ENCODE assay signal across 9 mouse cellular contexts in genomic region chr15:99839910-99840309, GRCm38 (mm10). TPM values are rescaled to one million over a fixed set of nuclear protein-coding genes. Genes with fewer than 3 reads are reported as not detected.
DNase-seq lines count a peak whose midpoint lies in the region; ATAC-seq and TF ChIP-seq lines count a peak whose summit lies in the region.
"Had no signal": no experiment of that assay in that cellular context is flagged by ENCODE, and none has a peak within 500 bp of the region (broad histone marks: within the 10 kb centered on the region; RNA-seq: fewer than 3 reads in every experiment).

No protein-coding gene starts in this region.

- H3K27ac ChIP-seq in hindbrain, postnatal 0 days = no peak overlapping the region
- no peak overlapping the region for H3K27ac ChIP-seq in hindbrain, embryonic 10.5 days
- 0 out of 2 replicates have a peak overlapping the region, but pooled peaks have one; percentile 15 for H3K27ac ChIP-seq in intestine, postnatal 0 days (ENCODE audit: low read depth, low read length)

- TF ChIP-seq CTCF in hindbrain, postnatal 0 days (IDR thresholded peaks at IDR 0.05; ENCODE audit: low read depth) = peak; percentile 32
- TF ChIP-seq CTCF in intestine, postnatal 0 days (IDR thresholded peaks at IDR 0.05; ENCODE audit: low read depth) = peak; percentile 65

- H3K9ac ChIP-seq in hindbrain, postnatal 0 days (replicated peaks; ENCODE audit: low read length) = no peak overlapping the region
- no peak overlapping the region for H3K9ac ChIP-seq in intestine, postnatal 0 days (ENCODE audit: low read depth, low read length)

- no peaks in the 10 kb centered on the region for H3K36me3 ChIP-seq in hindbrain, postnatal 0 days (ENCODE audit: insufficient read depth, low read length)
- H3K36me3 ChIP-seq in hindbrain, embryonic 10.5 days = peaks cover 3% of the 10 kb centered on the region; the same call in 1 of the 2 replicates
- peaks cover 27% of the 10 kb centered on the region for H3K36me3 ChIP-seq in intestine, postnatal 0 days (ENCODE audit: control insufficient read depth, insufficient read depth)

- H3K4me3 ChIP-seq in hindbrain, postnatal 0 days (ENCODE audit: low read length) = no peak overlapping the region
- H3K4me3 ChIP-seq in hindbrain, embryonic 10.5 days = no peak overlapping the region
- no peak overlapping the region for H3K4me3 ChIP-seq in intestine, postnatal 0 days (ENCODE audit: low read depth, low read length)
- H3K4me3 ChIP-seq: megakaryocyte, embryonic 14.5 days had no signal

- H3K4me1 ChIP-seq in hindbrain, postnatal 0 days (ENCODE audit: insufficient read depth, low read length) = no peaks in the 10 kb centered on the region
- 0 out of 2 replicates have a peak, but pooled peaks cover 13% of the 10 kb centered on the region for H3K4me1 ChIP-seq in hindbrain, embryonic 10.5 days (replicated peaks)
- H3K4me1 ChIP-seq in intestine, postnatal 0 days (replicated peaks; ENCODE audit: control insufficient read depth, insufficient read depth, low read length) = 0 out of 2 replicates have a peak, but pooled peaks cover 3% of the 10 kb centered on the region
- H3K4me1 ChIP-seq: megakaryocyte, embryonic 14.5 days had no signal

- H3K4me2 ChIP-seq in hindbrain, postnatal 0 days (ENCODE audit: low read depth, low read length) = no peak overlapping the region
- H3K4me2 ChIP-seq in intestine, postnatal 0 days (replicated peaks; ENCODE audit: low read depth) = no peak overlapping the region

- DNase-seq in hindbrain, postnatal 0 days (ENCODE audit: low spot score) = no peak
- no peak for DNase-seq in hindbrain, embryonic 10.5 days (ENCODE audit: low spot score)
- DNase-seq in adrenal gland, adult 2 months = peak; percentile 91
- peak; percentile 28 for DNase-seq in retina, postnatal 1 day
- DNase-seq in natural killer cell, adult 2 months (ENCODE audit: low spot score in 2 of 2) = no peak
- DNase-seq in B cell, adult 2 months = no peak

- no peak for ATAC-seq in hindbrain, postnatal 0 days
- peak; percentile 31; the same call in 1 of the 2 replicates for ATAC-seq in intestine, postnatal 0 days
- ATAC-seq in frontal cortex, adult (ENCODE audit: low TSS enrichment) = no peak

- 76% methylated on average over 2 of the region's 2 CpGs for WGBS in hindbrain, postnatal 0 days
- 86% methylated on average over 2 of the region's 2 CpGs for WGBS in hindbrain, embryonic 10.5 days
- WGBS in intestine, postnatal 0 days = 34% methylated on average over 2 of the region's 2 CpGs

- no peaks in the 10 kb centered on the region for H3K27me3 ChIP-seq in hindbrain, postnatal 0 days (ENCODE audit: insufficient read depth, low read length)
- no peaks in the 10 kb centered on the region for H3K27me3 ChIP-seq in hindbrain, embryonic 10.5 days (ENCODE audit: insufficient read depth, poor library complexity, severe bottlenecking)
- no peaks in the 10 kb centered on the region for H3K27me3 ChIP-seq in intestine, postnatal 0 days (replicated peaks; ENCODE audit: control insufficient read depth, insufficient read depth, low read length)

- H3K9me3 ChIP-seq in hindbrain, postnatal 0 days (ENCODE audit: low read length) = no peaks in the 10 kb centered on the region
- H3K9me3 ChIP-seq in hindbrain, embryonic 10.5 days = no peaks in the 10 kb centered on the region
- no peaks in the 10 kb centered on the region for H3K9me3 ChIP-seq in intestine, postnatal 0 days (ENCODE audit: control insufficient read depth)
- H3K9me3 ChIP-seq: megakaryocyte, embryonic 14.5 days had no signal

RNA-seq across cellular contexts. Expression of gene Lima1, which starts 35.3 kb away (rescaled TPM):
- total RNA-seq in hindbrain, postnatal 0 days (2014; rRNA removed) = 5.8 and 6.9 TPM in 2 replicates
- 8.0 and 10.4 TPM in 2 replicates for polyA plus RNA-seq in hindbrain, postnatal 0 days (2015; fragmentation: Nextera tagmentation; extraction: Ambion mirVana)
- 29.5 and 33.4 TPM in 2 replicates for polyA plus RNA-seq in hindbrain, embryonic 10.5 days (2016; fragmentation: Nextera tagmentation; extraction: Ambion mirVana)
- total RNA-seq in adrenal gland, adult 2 months (2021) = 10 to 100 TPM; 35.3 to 50.0 TPM
- 5.7 and 8.3 TPM in 2 replicates for polyA plus RNA-seq in adrenal gland, adult 2 months (2012; rRNA removed)
- 64.3 and 78.9 TPM in 2 replicates for polyA plus RNA-seq in intestine, postnatal 0 days (2015; fragmentation: Nextera tagmentation; extraction: Ambion mirVana)

Comparison
In these comparisons a context has a peak if more than half of its experiments do, and no peak if none do; other contexts are left out.
1. DNase-seq: peak in adrenal gland, adult 2 months (single experiment) and retina, postnatal 1 day (single experiment); none in hindbrain, postnatal 0 days (single experiment), hindbrain, embryonic 10.5 days (single experiment), natural killer cell, adult 2 months (0 of 2) and B cell, adult 2 months (0 of 2).